Mouse (Mus musculus): ENCODE results near the gene Apopt1.
A peak's percentile ranks its signal among the peaks of the same experiment; 100 is the strongest.

GRCm38 (mm10) chr12:111722654-111723053, 9.6 kb downstream of the Apopt1 start:
- TF ChIP-seq CTCF (IDR thresholded peaks at IDR 0.05; ENCODE audit: insufficient read depth, low read length) (peak; percentile 69), POLR2A (IDR thresholded peaks at IDR 0.05; ENCODE audit: borderline replicate concordance, extremely low read depth, low read depth, low read length) (no peak)
